Mouse (Mus musculus): Measurements from ENCODE around the gene Slit3. TPM values are rescaled to one million over a fixed set of nuclear protein-coding genes. Genes with fewer than 3 reads are reported as not detected.

Slit3 gene
- polyA plus RNA-seq, 1 experiment = 6.6 TPM

DNA sequence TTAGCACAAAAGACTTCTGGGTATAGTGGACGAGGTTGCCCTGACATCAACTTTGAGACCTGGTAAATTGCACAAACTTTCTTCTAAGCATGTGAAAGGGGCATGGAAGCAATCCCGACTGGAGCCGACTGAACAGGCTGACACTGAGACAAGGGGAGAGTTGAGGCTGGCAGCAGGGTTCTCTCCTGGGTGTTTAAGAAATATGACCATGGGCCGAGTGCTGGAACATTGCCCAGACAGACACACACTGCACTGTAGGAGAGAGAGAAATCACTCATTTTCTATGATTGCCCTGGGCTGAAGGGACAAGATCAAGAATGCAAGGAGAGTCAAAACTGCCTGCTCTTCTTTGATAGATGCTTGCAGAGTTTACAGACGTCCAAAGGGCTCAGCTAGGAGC lies 608.2 kb downstream of the Slit3 start:
- WGBS = 40% methylated on average over 5 of the region's 5 CpGs

DNA sequence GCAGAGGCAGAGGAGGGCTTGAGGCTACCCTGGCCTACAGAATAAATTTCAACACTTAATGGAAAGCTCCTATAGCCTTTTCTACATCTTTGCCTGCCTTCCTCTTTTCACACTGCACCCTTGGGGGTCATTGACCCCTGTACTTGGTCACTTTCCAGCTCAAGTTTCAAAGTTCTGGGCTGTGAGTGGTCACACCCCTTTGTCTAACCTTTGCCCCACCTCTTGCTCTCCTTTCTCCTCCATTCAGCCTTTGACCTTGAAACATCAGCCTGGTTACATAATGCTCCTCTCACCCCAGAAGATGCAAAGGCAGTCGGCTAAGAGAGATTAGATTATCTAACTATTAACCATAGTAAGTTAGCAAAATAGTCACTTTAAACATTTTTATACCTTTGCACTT lies 611.3 kb downstream of the Slit3 start:
- WGBS = 23% methylated on average over 1 of the region's 1 CpGs

More for the DNA sequence above, 608.2 kb downstream of the Slit3 start:
- H3K27ac ChIP-seq (ENCODE audit: insufficient read depth, low read depth, low read length) = no peak overlapping the region
- no peaks in the 10 kb centered on the region for H3K27me3 ChIP-seq (ENCODE audit: control insufficient read depth, insufficient read depth, low read length)
- H3K4me1 ChIP-seq (ENCODE audit: control insufficient read depth, insufficient read depth, insufficient read length, low read length) = peaks cover 4% of the 10 kb centered on the region; the same call in 1 of the 2 replicates
- no peak overlapping the region for H3K4me3 ChIP-seq (ENCODE audit: low read depth, low read length)
- no peak for TF ChIP-seq CTCF (IDR thresholded peaks at IDR 0.05; ENCODE audit: extremely low read depth, insufficient read length, insufficient replicate concordance, low read depth, low read length)
- no peaks in the 10 kb centered on the region for H3K36me3 ChIP-seq (ENCODE audit: control insufficient read depth, insufficient read depth, low read length)

DNA sequence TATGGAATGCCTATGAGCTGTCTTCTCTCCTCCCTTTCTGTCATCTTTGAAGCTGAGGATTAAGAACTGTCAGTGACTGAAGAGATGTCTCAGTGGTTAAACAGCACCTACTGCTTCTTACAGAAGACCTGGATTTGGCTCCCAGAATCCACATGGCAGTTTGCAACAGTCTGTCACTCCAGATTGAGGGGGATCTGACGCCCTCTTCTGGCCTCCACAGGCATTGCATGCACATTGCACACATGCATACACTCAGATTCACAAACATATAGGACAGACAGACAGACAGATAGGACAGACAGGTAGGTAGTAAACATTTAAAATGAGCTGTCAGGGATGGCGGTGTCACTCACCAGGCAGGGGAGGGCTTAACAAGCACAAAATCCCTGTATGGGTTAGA lies 615.8 kb downstream of the Slit3 start:
- Histone ChIP-seq H3K27ac (ENCODE audit: insufficient read depth, low read depth, low read length) (peak overlapping the region; percentile 34; the same call in 1 of the 2 replicates), H3K36me3 (ENCODE audit: control insufficient read depth, insufficient read depth, low read length) (no peaks in the 10 kb centered on the region), H3K27me3 (ENCODE audit: control insufficient read depth, insufficient read depth, low read length) (no peaks in the 10 kb centered on the region), H3K4me3 (ENCODE audit: low read depth, low read length) (no peak overlapping the region), H3K4me1 (ENCODE audit: control insufficient read depth, insufficient read depth, insufficient read length, low read length) (peaks cover 18% of the 10 kb centered on the region)
- WGBS = 72% methylated on average over 2 of the region's 2 CpGs
- peak; percentile 40; the same call in 1 of the 2 replicates for TF ChIP-seq CTCF (IDR thresholded peaks at IDR 0.05; ENCODE audit: extremely low read depth, insufficient read length, insufficient replicate concordance, low read depth, low read length)
- no peak for TF ChIP-seq POLR2A (IDR thresholded peaks at IDR 0.05; ENCODE audit: low read depth, low read length)

More for the DNA sequence above, 611.3 kb downstream of the Slit3 start:
- H3K27ac ChIP-seq (ENCODE audit: insufficient read depth, low read depth, low read length) = no peak overlapping the region
- no peak for TF ChIP-seq CTCF (IDR thresholded peaks at IDR 0.05; ENCODE audit: extremely low read depth, insufficient read length, insufficient replicate concordance, low read depth, low read length)
- no peak for TF ChIP-seq POLR2A (IDR thresholded peaks at IDR 0.05; ENCODE audit: low read depth, low read length)
- peaks cover 16% of the 10 kb centered on the region for H3K4me1 ChIP-seq (ENCODE audit: control insufficient read depth, insufficient read depth, insufficient read length, low read length)
- H3K4me3 ChIP-seq (ENCODE audit: low read depth, low read length) = no peak overlapping the region
- no peaks in the 10 kb centered on the region for H3K36me3 ChIP-seq (ENCODE audit: control insufficient read depth, insufficient read depth, low read length)
- no peaks in the 10 kb centered on the region for H3K27me3 ChIP-seq (ENCODE audit: control insufficient read depth, insufficient read depth, low read length)

DNA sequence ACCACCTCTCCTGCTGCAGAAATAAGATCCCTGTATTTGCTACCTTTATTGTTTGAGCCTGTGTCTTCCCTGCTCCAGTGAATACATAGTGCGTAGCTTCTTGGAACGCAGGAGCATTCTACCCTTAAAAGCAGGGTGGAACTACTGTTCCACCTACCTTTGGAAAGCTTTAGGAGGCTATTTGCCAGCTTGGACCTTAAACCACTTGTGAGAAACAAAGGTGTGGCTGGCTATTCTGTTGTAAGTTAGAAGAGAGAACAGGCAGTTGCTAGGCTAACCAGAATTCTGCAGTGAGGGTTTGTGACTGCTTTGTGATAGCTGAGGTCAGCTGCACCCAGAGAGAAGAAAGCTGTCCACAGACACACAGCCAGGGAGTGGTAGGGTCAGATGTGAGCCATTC lies 616.2 kb downstream of the Slit3 start:
- Histone ChIP-seq H3K27ac (ENCODE audit: insufficient read depth, low read depth, low read length) (peak overlapping the region; percentile 34; the same call in 1 of the 2 replicates), H3K36me3 (ENCODE audit: control insufficient read depth, insufficient read depth, low read length) (no peaks in the 10 kb centered on the region), H3K27me3 (ENCODE audit: control insufficient read depth, insufficient read depth, low read length) (no peaks in the 10 kb centered on the region), H3K4me1 (ENCODE audit: control insufficient read depth, insufficient read depth, insufficient read length, low read length) (peaks cover 18% of the 10 kb centered on the region), H3K4me3 (ENCODE audit: low read depth, low read length) (no peak overlapping the region)
- TF ChIP-seq CTCF (IDR thresholded peaks at IDR 0.05; ENCODE audit: extremely low read depth, insufficient read length, insufficient replicate concordance, low read depth, low read length) (no peak), POLR2A (IDR thresholded peaks at IDR 0.05; ENCODE audit: low read depth, low read length) (no peak)
- 44% methylated on average over 2 of the region's 2 CpGs for WGBS

DNA sequence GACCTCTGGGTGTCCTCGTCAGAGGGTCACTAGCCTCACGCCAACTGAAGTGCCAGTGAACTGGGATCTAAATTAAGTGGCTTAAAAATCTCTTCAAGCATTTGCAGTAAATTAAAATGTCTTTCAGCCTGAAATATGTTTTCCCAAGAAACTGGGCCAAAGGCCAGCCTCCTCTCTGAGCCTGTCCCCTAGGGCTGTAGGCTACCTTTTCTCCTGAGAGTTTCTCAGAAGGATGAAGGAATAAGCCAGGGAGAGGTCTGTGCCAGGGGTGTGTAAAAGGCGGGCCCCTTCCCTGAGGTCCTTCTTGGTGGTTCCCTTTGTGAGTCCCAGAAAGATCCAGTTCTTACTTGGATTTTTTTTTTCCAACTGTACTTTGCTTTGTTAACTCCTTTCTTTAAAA lies 617.1 kb downstream of the Slit3 start:
- no peaks in the 10 kb centered on the region for H3K27me3 ChIP-seq (ENCODE audit: control insufficient read depth, insufficient read depth, low read length)
- H3K36me3 ChIP-seq (ENCODE audit: control insufficient read depth, insufficient read depth, low read length) = no peaks in the 10 kb centered on the region
- TF ChIP-seq CTCF (IDR thresholded peaks at IDR 0.05; ENCODE audit: extremely low read depth, insufficient read length, insufficient replicate concordance, low read depth, low read length) (no peak), POLR2A (IDR thresholded peaks at IDR 0.05; ENCODE audit: low read depth, low read length) (no peak)
- no peak overlapping the region for H3K27ac ChIP-seq (ENCODE audit: insufficient read depth, low read depth, low read length)
- peaks cover 18% of the 10 kb centered on the region for H3K4me1 ChIP-seq (ENCODE audit: control insufficient read depth, insufficient read depth, insufficient read length, low read length)
- 90% methylated on average over 3 of the region's 3 CpGs for WGBS
- H3K4me3 ChIP-seq (ENCODE audit: low read depth, low read length) = no peak overlapping the region

DNA sequence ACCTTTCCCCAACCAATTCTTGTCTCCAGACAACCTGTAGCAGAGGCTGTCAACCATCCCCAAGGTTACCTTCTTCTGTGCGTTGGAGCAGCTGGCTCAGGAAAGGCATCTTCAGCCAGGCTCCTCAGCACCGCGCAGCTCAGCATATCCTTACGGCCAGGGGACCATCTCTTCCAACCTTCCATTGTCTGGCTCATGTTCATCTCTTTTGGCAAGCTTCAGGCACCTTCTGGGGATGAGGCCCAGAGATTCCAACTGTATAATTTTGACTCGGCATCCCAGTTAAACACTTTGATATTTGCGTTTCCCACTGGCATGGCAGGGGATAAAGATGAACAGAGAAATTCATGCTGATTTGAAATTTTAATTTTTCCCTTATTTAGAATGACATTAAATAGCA lies 622.6 kb downstream of the Slit3 start:
- H3K4me1 ChIP-seq (ENCODE audit: control insufficient read depth, insufficient read depth, insufficient read length, low read length) = no peaks in the 10 kb centered on the region
- H3K36me3 ChIP-seq (ENCODE audit: control insufficient read depth, insufficient read depth, low read length) = no peaks in the 10 kb centered on the region
- no peaks in the 10 kb centered on the region for H3K27me3 ChIP-seq (ENCODE audit: control insufficient read depth, insufficient read depth, low read length)
- H3K27ac ChIP-seq (ENCODE audit: insufficient read depth, low read depth, low read length) = no peak overlapping the region
- H3K4me3 ChIP-seq (ENCODE audit: low read depth, low read length) = no peak overlapping the region
- 93% methylated on average over 6 of the region's 6 CpGs for WGBS
- TF ChIP-seq CTCF (IDR thresholded peaks at IDR 0.05; ENCODE audit: extremely low read depth, insufficient read length, insufficient replicate concordance, low read depth, low read length) (no peak), POLR2A (IDR thresholded peaks at IDR 0.05; ENCODE audit: low read depth, low read length) (no peak)

DNA sequence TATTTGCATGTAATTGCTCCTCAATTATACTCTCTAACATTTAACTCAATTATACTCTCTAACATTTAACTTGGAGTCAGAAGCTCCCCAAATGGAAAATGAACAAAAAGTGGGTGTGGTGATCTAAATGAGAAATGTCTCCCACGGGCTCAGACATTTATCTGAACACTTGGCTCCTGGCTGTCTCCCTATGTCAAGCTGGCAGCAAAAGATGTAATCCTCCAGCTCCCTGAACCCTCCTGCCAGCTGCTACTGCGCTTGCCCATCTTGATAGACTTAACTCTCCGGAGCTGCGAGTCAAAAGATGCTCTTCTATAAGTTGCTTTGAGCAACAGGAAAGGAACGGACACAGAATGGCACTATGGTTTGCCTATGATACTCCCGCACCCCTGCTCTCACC lies 623.5 kb downstream of the Slit3 start:
- Histone ChIP-seq H3K4me3 (ENCODE audit: low read depth, low read length) (no peak overlapping the region), H3K4me1 (ENCODE audit: control insufficient read depth, insufficient read depth, insufficient read length, low read length) (peaks cover 3% of the 10 kb centered on the region; the same call in 1 of the 2 replicates), H3K27me3 (ENCODE audit: control insufficient read depth, insufficient read depth, low read length) (no peaks in the 10 kb centered on the region), H3K36me3 (ENCODE audit: control insufficient read depth, insufficient read depth, low read length) (no peaks in the 10 kb centered on the region), H3K27ac (ENCODE audit: insufficient read depth, low read depth, low read length) (no peak overlapping the region)
- TF ChIP-seq POLR2A (IDR thresholded peaks at IDR 0.05; ENCODE audit: low read depth, low read length) (no peak), CTCF (IDR thresholded peaks at IDR 0.05; ENCODE audit: extremely low read depth, insufficient read length, insufficient replicate concordance, low read depth, low read length) (no peak)
- 80% methylated on average over 6 of the region's 6 CpGs for WGBS
